Mouse (Mus musculus) kidney, adult 18-20 months (tissue): ENCODE data around the gene Aqp6.
A peak's percentile ranks its signal among the peaks of the same experiment; 100 is the strongest.

Source experiments
- DNase-seq: peaks from one replicate; pipeline ENCODE4 v3.0.0; 2021

Gene Aqp6

GRCm38 (mm10) chr15:99649067-99649761 is 48.0 kb downstream of the Aqp6 start:
- DNase-seq, result no peak

DNA sequence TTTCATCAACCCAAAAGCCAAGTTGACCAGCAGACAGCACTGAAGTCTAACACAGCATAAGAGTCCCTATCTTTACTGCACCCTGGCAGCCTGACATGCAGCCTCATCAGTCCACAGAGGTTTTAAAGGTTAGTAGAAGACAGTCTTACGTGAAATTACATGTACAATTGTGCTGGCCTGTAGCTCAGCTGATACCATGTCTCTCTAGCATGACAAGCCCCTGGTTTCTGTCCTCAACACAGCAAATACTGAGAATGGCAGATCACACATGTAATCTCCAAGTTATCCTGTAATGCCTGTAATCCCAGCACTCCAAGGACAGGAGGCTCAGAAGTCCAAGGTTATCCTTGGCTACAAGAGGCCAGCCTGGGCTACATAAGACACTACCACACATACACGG is 49.1 kb downstream of the Aqp6 start:
- DNase-seq, result no peak

- DNase-seq, result peak; percentile 98
Observed at GRCm38 (mm10) chr15:99651163-99651872, 50.1 kb downstream of the Aqp6 start, which contains the start of gene Racgap1. Racgap1 (minus strand) TSS chr15:99651656.

DNA sequence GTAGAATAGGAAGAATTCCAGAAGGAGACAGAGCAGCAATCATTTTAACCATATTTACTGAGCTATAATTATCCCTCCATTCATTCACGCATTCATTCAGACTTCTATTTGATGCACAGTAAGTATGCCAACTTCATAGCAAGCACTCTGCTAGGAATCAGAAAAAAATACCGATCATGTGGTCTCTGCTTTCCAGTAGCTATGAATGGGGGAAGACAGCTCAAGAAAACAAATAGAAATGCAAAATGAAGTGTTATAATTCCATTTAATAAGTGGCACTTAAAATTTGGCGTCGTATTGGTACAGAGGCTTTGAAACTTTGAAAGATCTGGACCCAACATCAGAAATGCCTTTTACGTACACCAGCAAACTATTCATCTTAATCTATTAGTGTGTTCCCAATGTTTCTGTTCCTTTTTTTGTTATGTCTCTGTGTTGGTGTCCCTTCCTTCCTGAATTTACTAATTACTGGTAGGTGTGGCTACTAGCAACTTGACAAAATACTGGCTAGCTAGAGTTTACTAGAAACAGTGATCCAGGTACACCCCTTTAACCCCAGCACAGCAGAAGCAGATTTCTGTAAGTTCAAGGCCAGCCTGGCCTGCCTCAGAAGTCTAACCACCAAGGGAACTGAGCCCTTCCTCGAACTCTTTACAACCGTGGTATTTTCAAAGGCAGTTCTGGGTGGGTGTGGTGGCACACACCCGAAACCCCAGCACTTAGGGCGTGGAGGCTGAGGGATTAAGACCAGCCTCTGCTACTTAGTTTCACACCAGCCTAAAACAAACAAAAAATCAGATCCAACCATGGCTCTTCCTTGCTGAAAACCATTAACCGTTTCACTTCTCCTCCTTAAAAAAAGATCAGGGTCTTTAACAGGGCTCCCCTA is 51.0 kb downstream of the Aqp6 start:
- DNase-seq, result no peak

- DNase-seq, result no peak
Observed at GRCm38 (mm10) chr15:99653291-99653690, 52.1 kb downstream of the Aqp6 start.

- no peak for DNase-seq
Observed at GRCm38 (mm10) chr15:99653876-99654275, 52.7 kb downstream of the Aqp6 start.
